Mouse (Mus musculus) thymus, adult 2 months (tissue): ENCODE measurements around the gene Tent4a.

Experiments
- CTCF ChIP-seq: fragments of 200-500 bp; IDR thresholded peaks from 2 replicates; pipeline ENCODE4 v1.5.1; 2012; ENCODE audit warnings: mild to moderate bottlenecking, control low read depth, low read length, moderate library complexity, borderline replicate concordance; ENCODE audit not compliant: control insufficient read depth, poor library complexity, insufficient read depth; ENCODE audit errors: extremely low read depth
- POLR2A ChIP-seq: fragments of 200-500 bp; IDR thresholded peaks from 2 replicates; pipeline ENCODE4 v1.6.1; 2012; ENCODE audit warnings: mild to moderate bottlenecking, low read length, control low read depth, moderate library complexity; ENCODE audit not compliant: control insufficient read depth, poor library complexity, insufficient read depth; ENCODE audit errors: extremely low read depth

DNA sequence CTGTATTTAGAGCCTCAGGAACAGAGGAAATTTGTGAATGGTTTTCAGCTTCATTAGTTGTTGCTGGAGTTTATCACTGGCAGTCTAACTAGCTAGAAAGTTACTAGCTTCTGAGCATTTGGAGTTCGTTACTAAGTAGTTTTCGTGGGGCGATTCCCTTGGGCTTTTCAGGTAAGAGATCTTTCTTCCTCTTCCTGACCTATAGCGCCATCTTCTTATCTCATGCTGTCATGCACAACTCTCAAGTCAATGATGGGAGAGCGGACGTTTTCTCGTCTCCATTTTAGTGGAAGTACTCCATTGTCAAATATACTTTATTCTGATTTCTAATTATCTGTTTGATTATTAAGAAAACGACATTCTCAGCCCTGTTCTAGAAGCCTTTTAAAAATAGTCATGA is 15.6 kb upstream of the Tent4a start:
- no peak for TF ChIP-seq CTCF
- TF ChIP-seq POLR2A, result no peak
